Mouse (Mus musculus): ENCODE measurements around the gene Npas3.

Npas3 gene

DNA sequence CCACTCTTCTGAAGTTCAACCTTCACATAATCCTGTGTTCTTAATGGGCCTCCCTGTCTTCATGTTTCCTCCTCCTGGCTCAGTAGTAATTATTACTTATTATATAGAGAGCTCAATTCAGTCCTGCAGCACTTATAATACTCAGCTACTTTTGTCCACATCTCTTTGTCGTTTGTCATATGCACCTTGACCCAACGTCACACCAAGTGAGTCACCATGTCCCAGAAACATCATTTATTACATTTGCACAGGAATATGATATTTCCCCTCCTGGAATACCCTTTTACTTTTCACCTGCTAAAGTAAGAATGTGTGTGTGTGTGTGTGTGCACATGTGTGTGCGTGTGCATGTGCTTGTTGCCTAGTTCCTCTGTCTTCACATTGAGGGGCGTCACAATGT, 161.2 kb downstream of the Npas3 start:
- DNase-seq (ENCODE audit: low read depth, low spot score) = no peak

- no peak for DNase-seq (ENCODE audit: low read depth, low spot score)
Observed at GRCm38 (mm10) chr12:53410647-53411046, 162.2 kb downstream of the Npas3 start.

DNA sequence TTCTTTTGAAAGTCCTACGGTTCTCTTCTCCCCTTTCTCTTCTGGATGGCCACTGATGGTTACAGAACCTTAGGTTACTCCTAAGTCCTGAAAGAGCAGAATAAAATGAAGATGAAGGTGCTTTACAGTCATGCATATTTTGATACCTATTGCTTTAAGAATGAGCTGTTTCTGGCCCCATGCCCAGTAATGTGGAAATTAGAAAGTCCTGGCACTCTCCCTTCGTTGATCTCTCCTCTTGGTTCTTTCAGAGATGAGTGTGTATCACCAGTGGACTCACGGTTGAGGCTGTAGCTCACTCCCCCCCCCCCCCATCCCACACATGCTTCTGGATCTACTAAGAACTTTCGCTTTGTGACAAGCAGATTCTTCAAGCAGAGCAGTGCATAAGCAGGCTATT, 167.6 kb downstream of the Npas3 start:
- DNase-seq (ENCODE audit: low read depth, low spot score) = no peak

- no peak for DNase-seq (ENCODE audit: low read depth, low spot score)
Observed at GRCm38 (mm10) chr12:53421701-53422100, 173.2 kb downstream of the Npas3 start.

GRCm38 (mm10) chr12:53423631-53424030, 175.2 kb downstream of the Npas3 start:
- no peak for DNase-seq (ENCODE audit: low read depth, low spot score)

- DNase-seq (ENCODE audit: low read depth, low spot score) = no peak
Observed at GRCm38 (mm10) chr12:53426006-53426405, 177.5 kb downstream of the Npas3 start.

DNA sequence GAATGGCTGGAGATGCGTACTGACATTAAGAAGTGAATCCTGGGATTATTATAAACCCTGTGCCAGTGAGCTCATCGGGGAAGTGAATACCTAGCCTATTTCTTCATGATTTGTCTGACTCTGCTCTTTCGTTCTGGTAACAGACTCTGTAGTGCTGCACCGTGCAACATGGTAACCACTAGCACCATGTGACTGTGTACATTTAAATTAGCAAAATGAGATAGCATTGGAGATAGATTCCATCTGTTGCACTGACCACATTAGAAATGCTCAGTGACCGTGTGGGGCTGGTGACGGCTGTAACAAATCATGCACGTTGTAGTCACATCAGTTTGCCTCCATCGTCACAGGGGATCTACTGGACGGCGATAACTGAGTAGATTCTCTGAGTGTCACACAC, 178.7 kb downstream of the Npas3 start:
- no peak for DNase-seq (ENCODE audit: low read depth, low spot score)

- no peak for DNase-seq (ENCODE audit: low read depth, low spot score)
Observed at GRCm38 (mm10) chr12:53442029-53442428, 193.6 kb downstream of the Npas3 start.

DNA sequence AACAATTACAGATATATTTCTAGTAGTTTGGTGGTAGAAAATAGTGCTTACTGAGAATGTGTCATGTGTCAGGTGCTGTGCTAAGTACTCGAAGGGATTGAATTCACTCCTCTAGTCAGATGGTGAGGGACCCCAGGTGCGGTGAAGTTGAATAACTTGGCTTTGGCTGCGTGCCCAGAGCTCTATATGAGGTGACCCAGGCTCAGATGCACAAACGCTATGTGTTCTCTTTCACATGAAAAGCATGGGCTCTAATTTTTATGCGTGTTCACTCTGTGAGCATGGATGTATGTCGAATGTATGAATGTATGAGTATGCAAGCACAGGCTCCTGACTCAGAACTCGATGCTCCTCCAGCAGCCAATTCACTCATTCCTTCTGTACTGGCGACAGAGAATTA, 199.0 kb downstream of the Npas3 start:
- DNase-seq (ENCODE audit: low read depth, low spot score) = no peak

- DNase-seq (ENCODE audit: low read depth, low spot score) = no peak
Observed at GRCm38 (mm10) chr12:53448040-53448439, 199.6 kb downstream of the Npas3 start.

DNA sequence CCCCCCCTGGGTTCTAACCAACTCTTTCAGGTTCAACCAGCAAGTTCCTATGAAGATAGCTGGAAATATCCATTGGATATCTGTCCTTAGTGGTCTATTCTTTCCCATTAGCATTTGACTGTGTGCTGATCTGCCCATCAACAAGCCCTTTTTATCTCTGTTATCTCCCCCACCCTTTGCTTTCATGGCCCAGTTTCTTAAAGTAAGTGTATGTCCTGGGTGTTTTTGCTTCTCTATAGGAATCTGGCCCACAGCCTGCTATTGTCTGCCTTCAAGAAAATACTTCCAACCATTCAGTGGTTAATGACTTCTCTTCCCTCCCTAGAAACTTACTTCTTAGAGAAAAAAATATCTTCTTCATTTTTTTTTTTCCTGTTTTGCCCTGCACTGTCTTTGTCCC, 219.1 kb downstream of the Npas3 start:
- peak; percentile 62 for DNase-seq (ENCODE audit: low read depth, low spot score)

DNA sequence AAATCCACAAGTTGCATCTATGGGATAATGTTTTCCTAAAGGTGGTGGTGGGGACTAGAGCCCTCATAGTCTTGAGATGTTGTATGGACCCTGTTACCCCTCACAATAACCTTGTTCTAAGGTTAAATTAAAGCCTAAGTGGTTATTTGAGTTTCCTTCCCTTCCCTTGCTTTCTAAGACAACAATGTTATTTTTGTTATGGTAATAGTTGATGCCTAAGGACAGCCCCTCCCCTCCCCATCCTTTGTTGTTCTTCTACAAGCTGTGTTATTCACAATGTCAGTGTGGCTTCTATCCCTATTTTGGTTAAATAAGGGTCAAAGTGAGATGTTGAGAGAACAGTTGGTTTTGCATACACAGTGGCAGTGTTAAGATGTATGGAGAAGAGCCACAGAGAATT, 226.0 kb downstream of the Npas3 start:
- peak; percentile 85 for DNase-seq (ENCODE audit: low read depth, low spot score)

DNA sequence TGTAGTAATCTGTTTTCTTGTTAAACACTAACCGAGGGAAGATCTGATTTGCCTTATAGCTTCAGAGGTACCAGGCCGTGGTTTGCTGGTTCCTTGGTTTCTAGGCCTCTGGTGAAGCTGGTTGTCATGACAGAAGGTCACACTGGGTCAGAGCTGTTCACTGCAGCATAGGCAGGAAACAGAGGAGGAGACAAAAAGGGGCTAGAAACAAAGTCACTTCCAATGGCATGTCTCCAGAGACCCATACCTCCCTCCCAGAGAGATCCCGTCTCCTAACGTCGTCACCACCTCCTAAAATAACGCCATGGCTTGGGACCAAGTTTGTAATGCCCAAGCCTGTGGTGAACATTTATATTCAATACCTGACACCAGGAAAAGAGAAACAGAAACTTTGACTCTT, 236.4 kb downstream of the Npas3 start:
- no peak for DNase-seq (ENCODE audit: low read depth, low spot score)

- DNase-seq (ENCODE audit: low read depth, low spot score) = no peak
Observed at GRCm38 (mm10) chr12:53496386-53496785, 247.9 kb downstream of the Npas3 start.

- no peak for DNase-seq (ENCODE audit: low read depth, low spot score)
Observed at GRCm38 (mm10) chr12:53514885-53515284, 266.4 kb downstream of the Npas3 start.

DNA sequence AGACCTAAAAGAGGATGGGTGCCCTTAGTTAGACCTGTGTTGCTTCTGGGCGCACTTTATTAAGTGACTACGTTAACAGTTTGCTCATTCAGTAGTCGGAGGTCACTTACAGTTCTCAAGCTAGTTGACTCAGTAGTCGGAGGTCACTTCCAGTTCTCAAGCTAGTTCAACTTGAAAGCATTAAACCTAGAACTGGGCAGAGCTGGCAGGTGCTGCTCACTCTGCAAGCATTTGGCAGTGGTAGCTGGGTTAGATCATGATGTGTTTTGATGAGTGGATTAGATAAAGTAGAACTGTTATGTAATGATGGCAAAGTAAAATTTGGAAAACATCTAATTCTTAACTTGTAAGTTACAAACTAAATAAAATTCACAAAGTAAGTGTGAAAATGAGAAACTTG, 271.1 kb downstream of the Npas3 start:
- DNase-seq (ENCODE audit: low read depth, low spot score) = no peak

DNA sequence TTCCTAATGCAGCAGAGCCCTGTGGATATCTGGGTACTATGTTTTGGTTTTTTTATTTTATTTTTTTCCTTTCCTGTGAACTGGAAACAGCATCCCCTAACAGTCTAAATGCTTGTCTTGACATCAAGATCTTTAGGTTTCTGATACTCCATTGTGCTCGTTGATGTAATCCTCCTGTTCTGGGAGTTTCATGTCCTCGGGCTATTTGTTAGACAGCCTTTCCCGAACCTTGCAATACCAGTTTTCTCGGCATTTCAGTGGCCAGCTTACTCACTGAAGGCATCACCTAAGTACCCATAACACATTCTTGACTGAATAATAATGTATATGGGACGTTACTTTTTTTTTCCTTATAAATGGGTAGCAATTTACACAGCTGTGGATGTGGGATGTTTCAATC, 274.2 kb downstream of the Npas3 start:
- DNase-seq (ENCODE audit: low read depth, low spot score) = no peak

DNA sequence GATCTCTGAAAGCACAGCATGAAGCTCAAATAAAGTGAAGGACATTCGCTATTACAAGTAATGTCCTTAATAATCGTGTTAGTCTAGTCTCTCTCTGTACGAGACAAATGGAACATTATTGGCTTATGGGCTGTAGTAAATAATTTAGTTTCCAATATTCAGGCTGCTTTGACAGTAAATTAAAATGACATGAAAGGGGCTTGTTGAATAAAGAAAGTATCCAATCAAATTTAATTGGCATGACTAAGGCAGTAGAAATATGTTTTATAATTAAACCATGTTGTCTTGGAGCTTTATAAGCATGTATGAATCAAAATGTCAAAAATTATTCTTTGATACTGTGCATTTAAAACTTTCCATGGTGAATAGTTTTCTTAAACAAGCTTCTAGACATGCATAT, 278.6 kb downstream of the Npas3 start:
- DNase-seq (ENCODE audit: low read depth, low spot score) = no peak

- DNase-seq (ENCODE audit: low read depth, low spot score) = no peak
Observed at GRCm38 (mm10) chr12:53529345-53529744, 280.9 kb downstream of the Npas3 start.

GRCm38 (mm10) chr12:53536816-53537215, 288.3 kb downstream of the Npas3 start:
- DNase-seq (ENCODE audit: low read depth, low spot score) = no peak

DNA sequence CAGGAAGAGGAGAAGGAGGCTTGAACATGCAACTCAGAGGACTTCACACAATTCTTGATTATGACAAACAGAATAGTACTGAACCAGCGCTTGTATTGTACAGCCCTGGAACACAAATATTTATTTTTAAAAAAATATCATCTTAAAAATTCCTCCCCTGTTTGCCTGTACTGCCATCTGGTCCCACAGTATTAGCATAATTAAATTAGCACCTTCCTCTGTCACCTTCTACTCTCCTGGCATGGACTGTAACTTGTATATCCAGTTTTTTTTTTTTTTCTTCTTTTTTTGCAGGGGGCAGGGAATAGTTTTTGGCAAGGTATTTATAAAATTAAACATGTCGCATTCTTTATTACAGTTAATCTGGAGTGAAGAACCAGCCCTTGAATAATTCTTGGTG, 307.9 kb downstream of the Npas3 start:
- no peak for DNase-seq (ENCODE audit: low read depth, low spot score)

GRCm38 (mm10) chr12:53558259-53558658, 309.8 kb downstream of the Npas3 start:
- DNase-seq (ENCODE audit: low read depth, low spot score) = no peak

GRCm38 (mm10) chr12:53566712-53567387, 318.4 kb downstream of the Npas3 start:
- no peak for DNase-seq (ENCODE audit: low read depth, low spot score)

DNA sequence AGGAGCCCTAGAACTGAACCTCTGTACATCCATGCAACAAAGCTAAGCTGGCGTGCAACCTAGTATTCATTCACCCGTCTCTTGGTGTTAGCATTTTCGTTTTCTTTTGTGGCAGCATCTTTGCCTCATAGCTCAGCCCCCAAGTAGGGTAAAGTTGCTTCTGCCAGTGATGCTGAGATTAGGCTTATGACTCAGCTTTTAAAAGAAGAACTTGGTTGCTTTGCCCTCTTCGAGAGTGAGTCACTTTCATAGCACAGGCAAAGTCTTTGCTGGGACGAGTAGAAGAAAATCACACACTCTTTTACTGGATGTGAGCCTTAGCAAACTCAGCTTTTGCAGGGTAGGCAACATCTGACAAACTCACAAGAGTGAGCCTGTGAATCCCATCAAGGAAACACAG, 332.7 kb downstream of the Npas3 start:
- no peak for DNase-seq (ENCODE audit: low read depth, low spot score)
